ENCODE assay signal across 1 mouse cellular context in genomic region chr7:19084921-19085473, GRCm38 (mm10).
TF ChIP-seq lines count a peak whose summit lies in the region.

No protein-coding gene starts in this region.

TF ChIP-seq in myocyte, 11 proteins besides CTCF, POLR2A, EP300 and RAD21:
- TF ChIP-seq POLR2AphosphoS2 (IDR thresholded peaks at IDR 0.05; ENCODE audit: insufficient read length, low read depth) = peak; percentile 63
- peak; percentile 69 for TF ChIP-seq SRF (IDR thresholded peaks at IDR 0.05; ENCODE audit: control insufficient read depth, insufficient read length, low read depth)
- TF ChIP-seq REST (IDR thresholded peaks at IDR 0.05; ENCODE audit: insufficient read depth, insufficient read length) = no peak
TF ChIP-seq in myocyte: peak in this region for 2.
